Mouse (Mus musculus): ENCODE results near the gene Ifngr2. TPM values are rescaled to one million over a fixed set of nuclear protein-coding genes. Genes with fewer than 3 reads are reported as not detected.
"Not testable (repeated sequence)": the region's sequence is repeated elsewhere in the genome, so short reads cannot be mapped to it uniquely, and the experiment has no call there.

Ifngr2 gene
- polyA plus RNA-seq, 1 experiment from 2014 or later: 34.8 TPM

DNA sequence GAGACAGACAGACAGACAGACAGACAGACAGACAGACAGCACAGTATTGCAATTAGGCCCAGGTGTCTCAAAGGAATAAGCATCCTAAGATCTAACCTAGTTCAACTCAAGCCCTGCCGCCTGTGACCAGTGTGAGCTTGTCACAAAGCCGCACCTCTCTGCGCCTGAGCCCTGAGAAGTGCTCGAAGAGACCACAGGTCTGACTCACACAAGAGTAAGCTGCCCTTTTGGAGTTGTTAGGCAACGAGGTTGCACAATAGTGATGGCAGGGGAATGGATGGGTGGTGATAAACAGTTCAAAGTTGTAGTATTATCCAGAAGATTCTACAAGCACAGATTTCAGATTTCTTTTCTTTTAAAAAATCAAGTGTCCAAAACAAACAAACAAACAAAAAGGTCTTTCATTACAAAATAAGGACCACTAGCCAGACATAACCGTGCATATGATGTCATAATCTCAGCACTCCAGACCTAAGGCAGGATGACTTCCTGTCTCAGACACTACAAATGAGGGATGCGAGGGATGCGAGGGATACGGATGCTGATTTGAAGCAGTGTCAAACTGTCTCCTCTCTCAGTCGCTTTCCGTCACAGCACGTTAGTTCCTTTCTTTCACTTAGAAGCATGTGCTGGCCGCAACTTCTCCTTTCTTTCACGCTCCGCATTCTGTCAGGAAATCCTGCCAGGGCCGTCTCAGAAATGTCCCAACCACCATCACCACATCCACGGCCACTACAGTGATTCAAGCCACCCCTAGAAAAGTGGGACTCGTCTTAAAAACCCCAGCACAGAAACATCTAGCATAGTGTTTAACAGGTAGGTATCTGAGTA, 24.2 kb upstream of the Ifngr2 start:
- Histone ChIP-seq H3K27me3 (ENCODE audit: control insufficient read depth, insufficient read depth, low read length) (no peaks in the 10 kb centered on the region), H3K36me3 (ENCODE audit: control insufficient read depth, insufficient read depth, low read length) (no peaks in the 10 kb centered on the region), H3K4me1 (ENCODE audit: control insufficient read depth, insufficient read depth, low read length) (no peaks in the 10 kb centered on the region), H3K4me3 (ENCODE audit: low read depth, low read length) (no peak overlapping the region), H3K9ac (ENCODE audit: low read length) (no peak overlapping the region), H3K4me2 (no peak overlapping the region), H3K9me3 (ENCODE audit: control insufficient read depth, low read length) (no peaks in the 10 kb centered on the region; the same call in 1 of the 2 replicates), H3K27ac (ENCODE audit: low read depth, low read length) (no peak overlapping the region)
- WGBS: 75% methylated on average over 18 of the region's 18 CpGs
- DNase-seq (ENCODE audit: low spot score, missing footprints): peak; percentile 83
- ATAC-seq (ENCODE audit: low FRiP score): no peak

DNA sequence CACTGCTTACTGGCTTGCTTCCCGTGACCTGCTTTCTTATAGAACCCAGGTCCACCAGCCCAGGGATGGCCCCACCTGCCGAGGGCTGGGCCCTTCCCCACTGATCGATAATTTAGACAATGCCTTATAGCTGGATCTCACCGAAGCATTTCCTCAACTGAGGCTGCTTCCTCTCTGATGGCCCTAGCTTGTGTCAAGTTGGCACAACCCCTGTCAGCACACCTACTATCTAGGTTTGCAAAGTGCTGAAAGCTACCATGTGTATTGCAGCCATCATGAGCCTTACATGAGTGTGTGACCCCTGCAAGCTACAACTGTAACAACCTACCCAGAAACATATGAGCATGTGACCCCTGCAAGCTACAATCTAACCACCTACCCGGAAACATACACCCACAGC, 22.7 kb upstream of the Ifngr2 start:
- Histone ChIP-seq H3K9me3 (ENCODE audit: control insufficient read depth, low read length) (no peaks in the 10 kb centered on the region; the same call in 1 of the 2 replicates), H3K4me3 (ENCODE audit: low read depth, low read length) (no peak overlapping the region), H3K4me1 (ENCODE audit: control insufficient read depth, insufficient read depth, low read length) (no peaks in the 10 kb centered on the region), H3K36me3 (ENCODE audit: control insufficient read depth, insufficient read depth, low read length) (no peaks in the 10 kb centered on the region), H3K27ac (ENCODE audit: low read depth, low read length) (no peak overlapping the region), H3K9ac (ENCODE audit: low read length) (no peak overlapping the region), H3K4me2 (no peak overlapping the region), H3K27me3 (ENCODE audit: control insufficient read depth, insufficient read depth, low read length) (no peaks in the 10 kb centered on the region)
- DNase-seq (ENCODE audit: low spot score, missing footprints) (peak; percentile 57), ATAC-seq (ENCODE audit: low FRiP score) (no peak)
- 80% methylated on average over 5 of the region's 5 CpGs for WGBS

GRCm38 (mm10) chr16:91526274-91526673, 20.6 kb upstream of the Ifngr2 start:
- no peaks in the 10 kb centered on the region for H3K27me3 ChIP-seq (ENCODE audit: control insufficient read depth, insufficient read depth, low read length)
- no peaks in the 10 kb centered on the region; the same call in 1 of the 2 replicates for H3K9me3 ChIP-seq (ENCODE audit: control insufficient read depth, low read length)
- H3K4me1 ChIP-seq (ENCODE audit: control insufficient read depth, insufficient read depth, low read length): no peaks in the 10 kb centered on the region
- H3K4me2 ChIP-seq: no peak overlapping the region
- H3K27ac ChIP-seq (ENCODE audit: low read depth, low read length): no peak overlapping the region
- WGBS: 94% methylated on average over 6 of the region's 6 CpGs
- H3K4me3 ChIP-seq (ENCODE audit: low read depth, low read length): no peak overlapping the region
- no peak for ATAC-seq (ENCODE audit: low FRiP score)
- H3K9ac ChIP-seq (ENCODE audit: low read length): no peak overlapping the region
- H3K36me3 ChIP-seq (ENCODE audit: control insufficient read depth, insufficient read depth, low read length): no peaks in the 10 kb centered on the region
- DNase-seq (ENCODE audit: low spot score, missing footprints): no peak

GRCm38 (mm10) chr16:91527051-91527450, 19.8 kb upstream of the Ifngr2 start:
- Histone ChIP-seq H3K27ac (ENCODE audit: low read depth, low read length) (no peak overlapping the region), H3K9ac (ENCODE audit: low read length) (no peak overlapping the region), H3K36me3 (ENCODE audit: control insufficient read depth, insufficient read depth, low read length) (no peaks in the 10 kb centered on the region), H3K27me3 (ENCODE audit: control insufficient read depth, insufficient read depth, low read length) (no peaks in the 10 kb centered on the region), H3K4me2 (no peak overlapping the region), H3K9me3 (ENCODE audit: control insufficient read depth, low read length) (no peaks in the 10 kb centered on the region; the same call in 1 of the 2 replicates), H3K4me1 (ENCODE audit: control insufficient read depth, insufficient read depth, low read length) (no peaks in the 10 kb centered on the region), H3K4me3 (ENCODE audit: low read depth, low read length) (no peak overlapping the region)
- ATAC-seq (ENCODE audit: low FRiP score) (no peak), DNase-seq (ENCODE audit: low spot score, missing footprints) (peak; percentile 78)
- 81% methylated on average over 10 of the region's 10 CpGs for WGBS

- Histone ChIP-seq H3K4me1 (ENCODE audit: control insufficient read depth, insufficient read depth, low read length) (no peaks in the 10 kb centered on the region), H3K36me3 (ENCODE audit: control insufficient read depth, insufficient read depth, low read length) (no peaks in the 10 kb centered on the region), H3K27ac (ENCODE audit: low read depth, low read length) (no peak overlapping the region), H3K27me3 (ENCODE audit: control insufficient read depth, insufficient read depth, low read length) (no peaks in the 10 kb centered on the region), H3K4me2 (no peak overlapping the region), H3K9ac (ENCODE audit: low read length) (no peak overlapping the region), H3K9me3 (ENCODE audit: control insufficient read depth, low read length) (no peaks in the 10 kb centered on the region; the same call in 1 of the 2 replicates), H3K4me3 (ENCODE audit: low read depth, low read length) (no peak overlapping the region)
- ATAC-seq (ENCODE audit: low FRiP score): no peak
- WGBS: 65% methylated on average over 5 of the region's 5 CpGs
- no peak for DNase-seq (ENCODE audit: low spot score, missing footprints)
Measured at GRCm38 (mm10) chr16:91527500-91527899, 19.4 kb upstream of the Ifngr2 start.

DNA sequence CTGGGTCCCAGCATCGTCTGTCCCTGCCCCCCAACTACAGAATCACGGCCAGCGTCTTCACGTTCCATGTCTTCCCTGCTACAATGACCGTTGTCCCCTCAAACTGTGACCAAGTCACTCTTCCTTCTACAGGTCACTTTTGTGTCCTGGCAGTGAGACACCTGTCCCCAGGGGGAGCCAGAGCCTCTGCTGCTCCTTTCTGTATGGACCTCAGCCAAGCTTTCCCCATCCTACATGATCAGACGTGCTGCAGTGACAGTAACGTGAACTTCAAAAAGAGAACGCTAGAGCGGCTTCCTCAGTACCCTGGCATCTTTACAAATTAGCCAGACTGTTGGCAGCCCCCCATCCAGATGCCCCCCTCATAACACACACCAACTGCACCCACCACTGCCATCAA, 18.3 kb upstream of the Ifngr2 start:
- Histone ChIP-seq H3K9ac (ENCODE audit: low read length) (no peak overlapping the region), H3K27ac (ENCODE audit: low read depth, low read length) (no peak overlapping the region), H3K36me3 (ENCODE audit: control insufficient read depth, insufficient read depth, low read length) (no peaks in the 10 kb centered on the region), H3K4me3 (ENCODE audit: low read depth, low read length) (no peak overlapping the region), H3K4me1 (ENCODE audit: control insufficient read depth, insufficient read depth, low read length) (no peaks in the 10 kb centered on the region), H3K4me2 (no peak overlapping the region), H3K9me3 (ENCODE audit: control insufficient read depth, low read length) (no peaks in the 10 kb centered on the region; the same call in 1 of the 2 replicates), H3K27me3 (ENCODE audit: control insufficient read depth, insufficient read depth, low read length) (no peaks in the 10 kb centered on the region)
- ATAC-seq (ENCODE audit: low FRiP score) (no peak), DNase-seq (ENCODE audit: low spot score, missing footprints) (no peak)
- WGBS: 92% methylated on average over 9 of the region's 9 CpGs

DNA sequence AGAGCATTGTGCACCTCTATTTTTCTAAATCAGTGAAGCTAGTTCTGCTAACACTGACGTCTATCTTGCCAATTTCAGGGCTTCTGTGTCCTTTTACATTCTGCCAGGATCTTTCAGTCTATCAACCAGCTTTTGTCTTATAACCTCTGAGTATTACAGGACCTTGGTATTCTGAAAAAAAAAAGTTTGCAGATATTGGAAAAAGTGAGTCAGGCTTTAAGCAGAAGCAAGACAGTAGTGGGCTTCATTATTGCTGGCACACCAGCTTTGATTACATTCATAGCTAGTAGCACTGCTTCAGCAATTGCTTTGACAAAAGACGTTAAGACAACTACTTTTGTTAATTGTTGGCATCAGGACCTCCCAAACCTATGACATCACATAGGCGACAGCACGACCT, 16.0 kb upstream of the Ifngr2 start:
- H3K36me3 ChIP-seq (ENCODE audit: control insufficient read depth, insufficient read depth, low read length); H3K4me1 ChIP-seq (ENCODE audit: control insufficient read depth, insufficient read depth, low read length); H3K27ac ChIP-seq (ENCODE audit: low read depth, low read length); H3K9me3 ChIP-seq (ENCODE audit: control insufficient read depth, low read length); H3K27me3 ChIP-seq (ENCODE audit: control insufficient read depth, insufficient read depth, low read length); DNase-seq (ENCODE audit: low spot score, missing footprints); H3K4me3 ChIP-seq (ENCODE audit: low read depth, low read length); H3K9ac ChIP-seq (ENCODE audit: low read length); ATAC-seq (ENCODE audit: low FRiP score); H3K4me2 ChIP-seq: not testable (repeated sequence)
- WGBS: 80% methylated on average over 4 of the region's 4 CpGs

DNA sequence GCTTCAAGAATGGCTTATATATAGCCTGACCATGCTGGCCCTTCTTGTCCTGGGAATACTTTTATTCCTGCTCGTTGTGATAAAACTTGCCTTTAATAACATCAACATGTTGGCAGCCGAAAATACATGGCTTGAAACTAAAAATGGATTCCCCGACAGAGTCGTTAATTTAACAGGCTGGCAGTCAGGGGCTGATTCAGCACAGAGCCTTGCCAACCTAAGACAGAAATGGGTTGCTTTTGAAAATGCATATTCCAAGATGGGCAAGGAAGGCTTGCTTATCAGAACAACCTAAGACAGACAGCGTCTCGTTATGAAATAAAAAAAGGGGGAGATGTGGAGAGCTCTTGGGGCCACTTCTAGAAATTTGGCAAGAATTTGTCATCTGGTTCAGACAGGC, 15.0 kb upstream of the Ifngr2 start:
- no peaks in the 10 kb centered on the region for H3K4me1 ChIP-seq (ENCODE audit: control insufficient read depth, insufficient read depth, low read length)
- H3K9me3 ChIP-seq (ENCODE audit: control insufficient read depth, low read length): no peaks in the 10 kb centered on the region
- H3K27me3 ChIP-seq (ENCODE audit: control insufficient read depth, insufficient read depth, low read length): no peaks in the 10 kb centered on the region
- no peak overlapping the region for H3K4me3 ChIP-seq (ENCODE audit: low read depth, low read length)
- H3K4me2 ChIP-seq: no peak overlapping the region
- no peak overlapping the region for H3K9ac ChIP-seq (ENCODE audit: low read length)
- H3K27ac ChIP-seq (ENCODE audit: low read depth, low read length): no peak overlapping the region
- ATAC-seq (ENCODE audit: low FRiP score) (no peak), DNase-seq (ENCODE audit: low spot score, missing footprints) (no peak)
- H3K36me3 ChIP-seq (ENCODE audit: control insufficient read depth, insufficient read depth, low read length): no peaks in the 10 kb centered on the region
- 92% methylated on average over 6 of the region's 6 CpGs for WGBS

DNA sequence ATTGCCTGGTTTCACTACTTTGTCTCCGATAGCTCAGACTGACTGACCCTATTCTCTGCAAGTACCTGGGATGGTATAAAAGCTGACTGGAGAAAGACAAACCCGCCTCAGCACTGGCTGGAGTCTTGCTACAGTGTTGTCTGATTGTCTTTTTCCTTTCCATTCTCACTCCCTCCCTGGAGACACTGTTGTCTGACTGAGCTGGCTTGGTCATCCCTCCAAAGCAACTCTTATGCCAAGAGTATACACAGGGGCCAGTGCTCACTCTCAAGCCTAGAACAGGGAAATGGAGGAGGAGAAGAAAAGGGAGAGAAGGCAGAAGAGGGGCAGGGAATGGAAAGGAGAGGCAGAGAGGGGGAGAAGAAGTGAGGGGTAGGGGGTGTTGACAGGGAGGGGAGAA, 14.4 kb upstream of the Ifngr2 start:
- no peak overlapping the region for H3K9ac ChIP-seq (ENCODE audit: low read length)
- H3K27me3 ChIP-seq (ENCODE audit: control insufficient read depth, insufficient read depth, low read length): no peaks in the 10 kb centered on the region
- WGBS: 58% methylated on average over 2 of the region's 2 CpGs
- no peak for DNase-seq (ENCODE audit: low spot score, missing footprints)
- no peaks in the 10 kb centered on the region for H3K36me3 ChIP-seq (ENCODE audit: control insufficient read depth, insufficient read depth, low read length)
- no peaks in the 10 kb centered on the region for H3K4me1 ChIP-seq (ENCODE audit: control insufficient read depth, insufficient read depth, low read length)
- no peak overlapping the region for H3K4me3 ChIP-seq (ENCODE audit: low read depth, low read length)
- H3K4me2 ChIP-seq: no peak overlapping the region
- ATAC-seq (ENCODE audit: low FRiP score): no peak
- H3K27ac ChIP-seq (ENCODE audit: low read depth, low read length): no peak overlapping the region
- H3K9me3 ChIP-seq (ENCODE audit: control insufficient read depth, low read length): no peaks in the 10 kb centered on the region

All from midbrain, embryonic 11.5 days (tissue).